Mouse (Mus musculus) kidney, adult 10 weeks (tissue): ENCODE results near the gene Klhl7. TPM values are rescaled to one million over a fixed set of nuclear protein-coding genes. Genes with fewer than 3 reads are reported as not detected.

ENCODE experiments used
- polyA plus RNA-seq: library from polyadenylated mRNA; stranded (reverse); fragments of 350-450 nt; fragmentation: Illumina TruSeq; extraction: RNeasy Lipid Tissue Mini Kit (QIAGEN cat#74804); gene quantifications from one replicate; pipeline ENCODE4 v1.2.3, GENCODE M21; 2014; ENCODE audit warnings: low read depth, low replicate concordance

Klhl7 gene
- polyA plus RNA-seq, result 98.7 TPM

GRCm38 (mm10) chr5:24100106-24100809 lies at the start of gene Klhl7:
Gene Klhl7, plus strand, starts transcription at chr5:24100605.

DNA sequence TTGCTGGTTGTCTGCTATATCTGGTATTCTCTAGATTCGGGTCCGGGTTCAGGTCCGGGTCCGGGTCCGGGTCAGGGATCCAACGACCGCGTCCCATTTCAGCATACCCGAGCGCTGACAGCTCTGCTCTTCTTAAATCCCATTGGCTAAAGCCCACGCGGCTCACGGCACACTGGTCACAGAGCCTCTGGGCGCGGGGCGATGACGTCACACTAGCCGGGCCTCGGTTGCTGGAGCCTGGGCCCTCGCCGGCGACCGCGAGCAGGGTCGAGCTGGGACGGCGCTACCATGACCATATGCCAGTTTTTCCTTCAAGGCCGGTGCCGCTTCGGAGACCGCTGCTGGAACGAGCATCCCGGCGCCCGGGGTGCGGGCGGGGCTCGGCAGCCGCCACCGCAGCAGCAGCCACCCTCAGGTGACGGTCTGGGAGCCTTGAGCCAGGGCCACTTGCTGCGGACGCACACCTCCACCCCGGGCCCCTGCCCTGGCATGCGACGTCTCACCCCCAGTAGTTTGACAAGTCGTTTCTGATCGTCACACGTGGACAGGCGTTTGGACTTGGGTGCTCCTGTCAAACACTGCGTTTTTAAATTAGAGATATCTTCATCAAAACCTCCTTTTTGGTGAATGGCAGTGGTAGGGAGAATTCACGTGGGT lies 64.5 kb downstream of the Klhl7 start, which contains the start of gene Nupl2:
TSS of gene Nupl2 (plus strand) at position 175 of the 657 bp plus-strand sequence.

Other genes starting within 250 kb of the Klhl7 start
- 10.8 TPM for gene Fam126a, start 69.9 kb upstream of the Klhl7 start, polyA plus RNA-seq
- 3.9 TPM for gene Nupl2, start 64.4 kb downstream of the Klhl7 start, polyA plus RNA-seq